Mouse (Mus musculus): ENCODE data around the gene Rab7b. TPM values are rescaled to one million over a fixed set of nuclear protein-coding genes. Genes with fewer than 3 reads are reported as not detected.
A peak's percentile ranks its signal among the peaks of the same experiment; 100 is the strongest.

The Rab7b gene
- polyA plus RNA-seq, 1 experiment: 8.4 TPM

- no peak for DNase-seq
- TF ChIP-seq CTCF (IDR thresholded peaks at IDR 0.05; ENCODE audit: insufficient read depth, low read length) (no peak), POLR2A (IDR thresholded peaks at IDR 0.05; ENCODE audit: borderline replicate concordance, extremely low read depth, low read depth, low read length) (no peak)
- Histone ChIP-seq H3K4me1 (ENCODE audit: control insufficient read depth, insufficient read depth, low read length) (peaks cover 5% of the 10 kb centered on the region; the same call in 1 of the 2 replicates), H3K4me3 (replicated peaks; ENCODE audit: extremely low read depth, low read depth, low read length) (no peak overlapping the region)
- WGBS: 74% methylated on average over 5 of the region's 5 CpGs
Measured at GRCm38 (mm10) chr1:131689899-131690298, 1.4 kb downstream of the Rab7b start.

- Histone ChIP-seq H3K4me1 (ENCODE audit: control insufficient read depth, insufficient read depth, low read length) (peaks cover 5% of the 10 kb centered on the region; the same call in 1 of the 2 replicates), H3K4me3 (replicated peaks; ENCODE audit: extremely low read depth, low read depth, low read length) (no peak overlapping the region)
- WGBS: 33% methylated on average over 3 of the region's 3 CpGs
- no peak for DNase-seq
- TF ChIP-seq POLR2A (IDR thresholded peaks at IDR 0.05; ENCODE audit: borderline replicate concordance, extremely low read depth, low read depth, low read length) (peak; percentile 23; the same call in 1 of the 2 replicates), CTCF (IDR thresholded peaks at IDR 0.05; ENCODE audit: insufficient read depth, low read length) (no peak)
Measured at GRCm38 (mm10) chr1:131690435-131690834, 1.9 kb downstream of the Rab7b start.

- no peak for DNase-seq
- no peak overlapping the region for H3K4me3 ChIP-seq (replicated peaks; ENCODE audit: extremely low read depth, low read depth, low read length)
- no peak for TF ChIP-seq POLR2A (IDR thresholded peaks at IDR 0.05; ENCODE audit: borderline replicate concordance, extremely low read depth, low read depth, low read length)
- TF ChIP-seq CTCF (IDR thresholded peaks at IDR 0.05; ENCODE audit: insufficient read depth, low read length): no peak
- peaks cover 5% of the 10 kb centered on the region; the same call in 1 of the 2 replicates for H3K4me1 ChIP-seq (ENCODE audit: control insufficient read depth, insufficient read depth, low read length)
Measured at GRCm38 (mm10) chr1:131691356-131691755, 2.9 kb downstream of the Rab7b start.

- TF ChIP-seq CTCF (IDR thresholded peaks at IDR 0.05; ENCODE audit: insufficient read depth, low read length) (no peak), POLR2A (IDR thresholded peaks at IDR 0.05; ENCODE audit: borderline replicate concordance, extremely low read depth, low read depth, low read length) (no peak)
- Histone ChIP-seq H3K4me3 (replicated peaks; ENCODE audit: extremely low read depth, low read depth, low read length) (no peak overlapping the region), H3K4me1 (ENCODE audit: control insufficient read depth, insufficient read depth, low read length) (peaks cover 5% of the 10 kb centered on the region; the same call in 1 of the 2 replicates)
- 64% methylated on average over 2 of the region's 2 CpGs for WGBS
- DNase-seq: no peak
Measured at GRCm38 (mm10) chr1:131695308-131695707, 6.8 kb downstream of the Rab7b start.

- TF ChIP-seq POLR2A (IDR thresholded peaks at IDR 0.05; ENCODE audit: borderline replicate concordance, extremely low read depth, low read depth, low read length): no peak
- no peak for TF ChIP-seq CTCF (IDR thresholded peaks at IDR 0.05; ENCODE audit: insufficient read depth, low read length)
- Histone ChIP-seq H3K4me1 (ENCODE audit: control insufficient read depth, insufficient read depth, low read length) (no peaks in the 10 kb centered on the region; the same call in 1 of the 2 replicates), H3K4me3 (replicated peaks; ENCODE audit: extremely low read depth, low read depth, low read length) (no peak overlapping the region)
- no peak for DNase-seq
- 43% methylated on average over 4 of the region's 4 CpGs for WGBS
Measured at GRCm38 (mm10) chr1:131696325-131696724, 7.8 kb downstream of the Rab7b start.

- TF ChIP-seq CTCF (IDR thresholded peaks at IDR 0.05; ENCODE audit: insufficient read depth, low read length) (no peak), POLR2A (IDR thresholded peaks at IDR 0.05; ENCODE audit: borderline replicate concordance, extremely low read depth, low read depth, low read length) (no peak)
- H3K4me1 ChIP-seq (ENCODE audit: control insufficient read depth, insufficient read depth, low read length): no peaks in the 10 kb centered on the region
- DNase-seq: no peak
- WGBS: 91% methylated on average over 3 of the region's 3 CpGs
- H3K4me3 ChIP-seq (replicated peaks; ENCODE audit: extremely low read depth, low read depth, low read length): no peak overlapping the region
Measured at GRCm38 (mm10) chr1:131698770-131699169, 10.3 kb downstream of the Rab7b start.

GRCm38 (mm10) chr1:131699642-131700041 lies 11.1 kb downstream of the Rab7b start:
- no peak overlapping the region for H3K4me3 ChIP-seq (replicated peaks; ENCODE audit: extremely low read depth, low read depth, low read length)
- H3K4me1 ChIP-seq (ENCODE audit: control insufficient read depth, insufficient read depth, low read length): no peaks in the 10 kb centered on the region
- TF ChIP-seq POLR2A (IDR thresholded peaks at IDR 0.05; ENCODE audit: borderline replicate concordance, extremely low read depth, low read depth, low read length) (no peak), CTCF (IDR thresholded peaks at IDR 0.05; ENCODE audit: insufficient read depth, low read length) (no peak)
- 56% methylated on average over 4 of the region's 4 CpGs for WGBS
- DNase-seq: no peak

- DNase-seq: no peak
Measured at GRCm38 (mm10) chr1:131700447-131700846, 12.0 kb downstream of the Rab7b start.

GRCm38 (mm10) chr1:131701391-131701790 lies 12.9 kb downstream of the Rab7b start:
- TF ChIP-seq POLR2A (IDR thresholded peaks at IDR 0.05; ENCODE audit: borderline replicate concordance, extremely low read depth, low read depth, low read length): no peak
- 0 out of 2 replicates have a peak, but pooled peaks have one; percentile 5 for TF ChIP-seq CTCF (IDR thresholded peaks at IDR 0.05; ENCODE audit: insufficient read depth, low read length)
- no peak overlapping the region for H3K4me3 ChIP-seq (replicated peaks; ENCODE audit: extremely low read depth, low read depth, low read length)
- 87% methylated on average over 5 of the region's 5 CpGs for WGBS
- DNase-seq: no peak
- H3K4me1 ChIP-seq (ENCODE audit: control insufficient read depth, insufficient read depth, low read length): no peaks in the 10 kb centered on the region

More at GRCm38 (mm10) chr1:131700447-131700846, 12.0 kb downstream of the Rab7b start:
- no peak overlapping the region for H3K4me3 ChIP-seq (replicated peaks; ENCODE audit: extremely low read depth, low read depth, low read length)
- TF ChIP-seq POLR2A (IDR thresholded peaks at IDR 0.05; ENCODE audit: borderline replicate concordance, extremely low read depth, low read depth, low read length): no peak
- WGBS: 42% methylated on average over 5 of the region's 5 CpGs
- no peaks in the 10 kb centered on the region for H3K4me1 ChIP-seq (ENCODE audit: control insufficient read depth, insufficient read depth, low read length)

GRCm38 (mm10) chr1:131702094-131702766 lies 13.7 kb downstream of the Rab7b start:
- 42% methylated on average over 8 of the region's 8 CpGs for WGBS

More at GRCm38 (mm10) chr1:131702094-131702766, 13.7 kb downstream of the Rab7b start:
- TF ChIP-seq CTCF (IDR thresholded peaks at IDR 0.05; ENCODE audit: insufficient read depth, low read length): no peak
- TF ChIP-seq POLR2A (IDR thresholded peaks at IDR 0.05; ENCODE audit: borderline replicate concordance, extremely low read depth, low read depth, low read length): no peak
- H3K4me3 ChIP-seq (replicated peaks; ENCODE audit: extremely low read depth, low read depth, low read length): no peak overlapping the region
- H3K4me1 ChIP-seq (ENCODE audit: control insufficient read depth, insufficient read depth, low read length): no peaks in the 10 kb centered on the region
- DNase-seq: no peak
